Mouse (Mus musculus) midbrain, embryonic 16.5 days (tissue): ENCODE measurements around the gene Fam83b. TPM values are rescaled to one million over a fixed set of nuclear protein-coding genes. Genes with fewer than 3 reads are reported as not detected.

Source experiments
- ATAC-seq: fragments of 200-750 bp; cut with Nextera tagmentation; 2 replicates; pipeline ENCODE4 v1.8.0; 2017; ENCODE audit warnings: moderate TSS enrichment
- H3K27ac ChIP-seq: fragments of 300-500 bp; sonication (generic); 2 replicates; pipeline ENCODE4 v1.5.1; 2014; ENCODE audit warnings: mild to moderate bottlenecking, low read length, mixed read lengths
- H3K27me3 ChIP-seq: fragments of 300-500 bp; sonication (generic); 2 replicates; pipeline ENCODE4 v1.6.1; 2014; ENCODE audit warnings: low read depth, low read length, mixed read lengths; ENCODE audit not compliant: control insufficient read depth, insufficient read depth
- H3K36me3 ChIP-seq: fragments of 300-500 bp; sonication (generic); 2 replicates; pipeline ENCODE4 v1.6.1; 2014; ENCODE audit warnings: mild to moderate bottlenecking, low read length, moderate library complexity, mixed read lengths; ENCODE audit not compliant: control insufficient read depth, insufficient read depth
- H3K4me1 ChIP-seq: fragments of 300-500 bp; sonication (generic); 2 replicates; pipeline ENCODE4 v1.6.1; 2014; ENCODE audit warnings: mild to moderate bottlenecking, low read length, mixed read lengths; ENCODE audit not compliant: control insufficient read depth, insufficient read depth
- H3K4me2 ChIP-seq: fragments of 300-500 bp; sonication (generic); 2 replicates; pipeline ENCODE4 v1.6.1; 2014; ENCODE audit warnings: mild to moderate bottlenecking, low read length, mixed read lengths
- H3K4me3 ChIP-seq: fragments of 300-500 bp; sonication (generic); 2 replicates; pipeline ENCODE4 v1.5.1; 2014; ENCODE audit warnings: low read depth, mild to moderate bottlenecking, low read length, moderate library complexity, mixed read lengths
- H3K9ac ChIP-seq: fragments of 300-500 bp; sonication (generic); 2 replicates; pipeline ENCODE4 v1.6.1; 2014; ENCODE audit warnings: low read depth, low read length, mixed read lengths
- H3K9me3 ChIP-seq: fragments of 300-500 bp; sonication (generic); replicated peaks from 2 replicates; pipeline ENCODE4 v1.6.1; 2014; ENCODE audit warnings: mild to moderate bottlenecking, low read length, mixed read lengths; ENCODE audit not compliant: control insufficient read depth, poor library complexity, severe bottlenecking
- WGBS: fragments of 180-500 bp; shearing (Covaris S2); extraction: QIAGEN DNeasy Blood & Tissue Kit; methylation state at CpG from one replicate; pipeline ENCODE4 v1.1.7; 2014; 5-methylcytosine and 5-hydroxymethylcytosine counted together
- polyA plus RNA-seq: library from polyadenylated mRNA; unstranded; fragments of >200 nt; fragmentation: Nextera tagmentation; extraction: Ambion mirVana; gene quantifications from 2 replicates; pipeline ENCODE4 v1.2.1, GENCODE M21; 2015

Gene Fam83b
- 0.06 and 0.12 TPM in 2 replicates for polyA plus RNA-seq

DNA sequence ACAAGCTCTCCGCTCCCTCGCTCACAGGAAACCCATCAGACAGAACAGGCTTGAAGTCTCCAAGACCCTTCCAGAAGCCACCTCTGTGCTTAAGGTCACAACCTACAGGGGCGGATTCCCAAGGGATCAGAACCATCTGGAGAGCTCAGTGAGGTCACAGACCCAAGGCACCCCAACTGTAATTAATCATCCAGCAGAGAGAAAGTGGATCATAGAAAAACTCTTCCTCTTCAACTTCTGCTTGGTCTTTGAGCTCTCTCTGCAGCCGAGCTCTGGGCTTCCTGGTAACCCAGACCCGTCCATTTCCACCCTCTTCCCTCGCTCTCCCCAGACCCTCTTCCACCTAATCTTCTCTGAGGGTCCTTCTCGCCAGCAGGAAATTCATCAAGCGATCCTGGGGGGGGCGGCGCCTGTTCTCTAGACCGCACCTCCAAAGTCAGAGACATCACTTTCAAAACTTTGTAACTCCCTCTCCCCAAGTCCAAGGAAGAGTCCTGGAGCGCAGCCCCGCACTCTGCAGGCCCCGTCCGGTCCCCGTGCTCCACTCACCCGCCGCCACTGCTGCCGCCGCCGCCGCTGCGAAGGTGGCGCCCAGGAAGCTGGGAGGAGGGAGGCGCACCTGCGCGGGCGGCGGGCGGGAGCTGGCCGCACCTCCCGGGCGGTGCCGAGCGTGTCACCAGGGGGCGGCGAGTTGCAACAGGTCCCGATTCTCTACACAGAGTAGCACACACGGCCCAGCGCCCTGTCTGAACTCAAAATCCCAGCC lies at the start of gene Fam83b:
TSS of gene Fam83b (minus strand) at position 602 of the 766 bp plus-strand sequence.
- Histone ChIP-seq H3K36me3 (no peaks in the 10 kb centered on the region), H3K4me3 (peak within 1 kb of the TSS; percentile 47), H3K9ac (peak within 1 kb of the TSS; percentile 47), H3K9me3 (no peaks in the 10 kb centered on the region), H3K27me3 (peaks cover 3% of the 10 kb centered on the region; the same call in 1 of the 2 replicates), H3K4me2 (peak within 1 kb of the TSS; percentile 94), H3K27ac (no peak within 1 kb of the TSS), H3K4me1 (peaks cover 2% of the 10 kb centered on the region; the same call in 1 of the 2 replicates)
- 7% methylated on average over 32 of the region's 40 CpGs for WGBS
- ATAC-seq, result peak; percentile 74

DNA sequence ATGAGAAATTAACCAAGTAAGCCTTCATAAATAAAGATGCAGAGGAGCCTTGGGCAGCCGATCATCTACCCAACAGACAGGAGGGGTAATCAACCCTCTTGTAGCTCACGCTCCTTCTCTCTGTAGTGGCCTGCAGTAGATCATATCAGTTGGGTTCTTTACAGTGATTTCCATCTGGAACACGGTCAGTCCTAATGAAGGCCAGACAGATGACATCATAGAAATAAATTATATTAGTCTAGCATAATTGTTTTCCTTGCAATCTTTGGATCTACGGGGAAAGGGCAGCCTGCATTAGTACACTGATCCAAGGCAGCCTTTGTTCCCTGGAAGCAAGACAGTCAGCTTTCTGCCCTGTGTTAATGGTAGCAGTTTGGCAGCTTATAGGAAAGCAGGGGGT lies 47.2 kb upstream of the Fam83b start:
- Histone ChIP-seq H3K27ac (no peak overlapping the region), H3K4me1 (no peaks in the 10 kb centered on the region), H3K36me3 (no peaks in the 10 kb centered on the region), H3K4me3 (no peak overlapping the region), H3K9me3 (0 out of 2 replicates have a peak, but pooled peaks cover 2% of the 10 kb centered on the region), H3K4me2 (no peak overlapping the region), H3K27me3 (no peaks in the 10 kb centered on the region), H3K9ac (no peak overlapping the region)
- WGBS, result 76% methylated on average over 4 of the region's 4 CpGs
- no peak for ATAC-seq

DNA sequence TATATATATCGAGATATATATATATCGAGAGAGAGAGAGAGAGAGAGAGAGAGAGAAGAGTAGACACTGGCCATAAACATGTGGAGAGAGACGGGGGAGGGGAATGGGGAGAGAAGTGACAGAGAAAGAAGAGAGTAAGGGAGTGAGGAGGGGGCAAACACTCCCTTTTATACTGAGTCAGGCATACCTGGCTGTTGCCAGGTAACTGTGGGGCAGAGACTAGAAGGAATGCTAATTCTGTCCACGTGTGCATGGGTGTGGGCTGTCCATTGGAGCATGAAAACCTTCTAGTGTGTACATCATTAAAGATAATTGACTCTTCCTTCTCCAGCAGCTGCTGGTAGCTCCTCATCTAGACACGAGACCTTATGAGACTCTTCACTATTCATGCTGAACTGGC lies 36.8 kb upstream of the Fam83b start:
- Histone ChIP-seq H3K27ac (no peak overlapping the region), H3K9ac (no peak overlapping the region), H3K4me3 (no peak overlapping the region), H3K27me3 (no peaks in the 10 kb centered on the region), H3K9me3 (no peaks in the 10 kb centered on the region; the same call in 1 of the 2 replicates), H3K4me1 (no peaks in the 10 kb centered on the region), H3K36me3 (no peaks in the 10 kb centered on the region), H3K4me2 (no peak overlapping the region)
- ATAC-seq, result no peak
- WGBS, result 77% methylated on average over 5 of the region's 5 CpGs

DNA sequence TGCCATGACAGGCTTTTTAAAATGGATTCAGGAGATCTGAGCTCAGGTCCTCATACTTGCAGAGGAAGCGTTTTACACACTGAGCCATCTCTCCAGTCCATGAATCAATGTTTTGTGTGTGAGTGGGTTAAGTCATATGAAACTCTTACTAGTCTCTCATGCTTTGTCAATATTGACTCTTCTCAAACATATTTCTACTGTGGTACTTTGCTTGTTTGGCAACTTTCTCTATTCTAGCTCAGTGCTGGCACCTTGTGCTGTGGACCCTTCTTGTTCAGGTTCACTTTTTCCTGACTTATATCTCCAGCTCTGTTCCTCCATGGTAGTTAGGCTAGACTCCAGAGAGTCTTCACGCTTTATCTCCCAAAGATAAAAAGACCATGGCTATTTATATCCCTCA lies 36.0 kb upstream of the Fam83b start:
- ATAC-seq, result no peak
- no peak overlapping the region for H3K4me2 ChIP-seq
- H3K9me3 ChIP-seq, result no peaks in the 10 kb centered on the region; the same call in 1 of the 2 replicates
- no peak overlapping the region for H3K27ac ChIP-seq
- H3K36me3 ChIP-seq, result no peaks in the 10 kb centered on the region
- H3K9ac ChIP-seq, result no peak overlapping the region
- no peaks in the 10 kb centered on the region for H3K4me1 ChIP-seq
- no peak overlapping the region for H3K4me3 ChIP-seq
- WGBS, result 91% methylated on average over 2 of the region's 2 CpGs
- H3K27me3 ChIP-seq, result no peaks in the 10 kb centered on the region

DNA sequence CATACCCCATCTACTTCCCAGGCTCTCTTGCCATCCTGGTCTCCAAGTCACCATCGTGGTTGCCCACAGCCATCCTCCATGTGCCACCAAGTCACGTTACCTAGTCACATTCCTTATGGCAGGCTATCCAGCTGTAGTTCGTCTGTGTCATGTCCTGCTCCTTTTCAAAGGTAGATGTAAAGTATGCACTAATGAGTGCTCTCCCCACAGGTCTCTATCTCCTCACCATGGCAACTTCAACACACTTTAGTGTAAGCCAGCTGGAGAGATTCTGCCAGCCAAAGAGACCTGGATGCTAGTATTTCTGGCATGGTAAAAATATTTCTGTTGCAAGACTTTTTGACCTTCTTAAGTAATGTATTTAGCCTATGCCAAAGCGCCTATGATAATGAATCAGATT lies 30.5 kb upstream of the Fam83b start:
- WGBS, result 76% methylated on average over 4 of the region's 4 CpGs

DNA sequence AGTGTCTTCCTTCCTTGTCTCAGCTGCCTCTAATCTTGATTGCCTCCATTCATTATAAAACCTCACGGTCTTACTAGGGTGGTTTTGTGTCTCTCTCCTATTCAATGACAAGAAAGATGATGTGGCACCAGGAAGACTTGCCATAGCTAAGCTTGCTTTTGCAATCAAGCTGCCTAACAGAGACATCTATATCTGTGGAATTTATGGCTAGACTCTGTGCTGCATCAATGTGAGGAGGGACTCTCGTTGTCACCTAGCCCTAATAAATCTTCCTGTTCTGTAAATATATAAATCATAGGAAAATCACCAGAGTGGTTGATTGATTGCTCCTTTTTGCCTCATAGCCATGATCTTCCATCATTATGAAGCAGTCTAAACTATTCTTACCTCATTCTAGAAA lies 26.9 kb upstream of the Fam83b start:
- Histone ChIP-seq H3K4me1 (no peaks in the 10 kb centered on the region), H3K9me3 (no peaks in the 10 kb centered on the region), H3K27ac (no peak overlapping the region), H3K4me2 (no peak overlapping the region), H3K27me3 (no peaks in the 10 kb centered on the region), H3K4me3 (no peak overlapping the region), H3K36me3 (no peaks in the 10 kb centered on the region), H3K9ac (no peak overlapping the region)
- no peak for ATAC-seq
- WGBS, result 70% methylated on average over 2 of the region's 2 CpGs

More for the DNA sequence above, 30.5 kb upstream of the Fam83b start:
- ATAC-seq, result no peak
- H3K27ac ChIP-seq, result no peak overlapping the region
- H3K36me3 ChIP-seq, result no peaks in the 10 kb centered on the region
- no peak overlapping the region for H3K9ac ChIP-seq
- no peaks in the 10 kb centered on the region for H3K4me1 ChIP-seq
- H3K27me3 ChIP-seq, result no peaks in the 10 kb centered on the region
- H3K4me3 ChIP-seq, result no peak overlapping the region
- H3K4me2 ChIP-seq, result no peak overlapping the region
- H3K9me3 ChIP-seq, result no peaks in the 10 kb centered on the region

DNA sequence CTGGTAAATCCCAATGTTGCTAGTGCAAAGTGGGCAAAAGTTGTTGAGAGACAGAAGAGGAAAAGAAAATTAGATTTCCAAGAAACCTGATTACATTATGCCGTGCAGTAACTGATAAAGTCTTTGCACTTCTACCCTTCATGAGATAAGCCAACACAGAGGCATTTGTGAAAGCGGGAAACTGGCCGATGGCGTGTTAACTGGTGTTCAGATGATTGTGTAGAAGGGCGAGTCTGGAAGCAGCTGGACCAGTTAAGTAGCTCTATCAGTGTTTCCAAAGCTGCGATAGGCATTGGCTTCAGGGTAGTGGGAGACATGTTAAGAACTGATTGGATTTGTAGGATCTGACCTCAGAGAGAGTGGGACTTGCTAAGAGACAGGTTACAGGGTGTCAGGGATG lies 17.0 kb upstream of the Fam83b start:
- Histone ChIP-seq H3K9me3 (no peaks in the 10 kb centered on the region), H3K27me3 (no peaks in the 10 kb centered on the region), H3K4me3 (no peak overlapping the region), H3K4me2 (no peak overlapping the region), H3K27ac (no peak overlapping the region), H3K36me3 (no peaks in the 10 kb centered on the region), H3K4me1 (no peaks in the 10 kb centered on the region), H3K9ac (no peak overlapping the region)
- ATAC-seq, result no peak
- WGBS, result 92% methylated on average over 6 of the region's 6 CpGs

DNA sequence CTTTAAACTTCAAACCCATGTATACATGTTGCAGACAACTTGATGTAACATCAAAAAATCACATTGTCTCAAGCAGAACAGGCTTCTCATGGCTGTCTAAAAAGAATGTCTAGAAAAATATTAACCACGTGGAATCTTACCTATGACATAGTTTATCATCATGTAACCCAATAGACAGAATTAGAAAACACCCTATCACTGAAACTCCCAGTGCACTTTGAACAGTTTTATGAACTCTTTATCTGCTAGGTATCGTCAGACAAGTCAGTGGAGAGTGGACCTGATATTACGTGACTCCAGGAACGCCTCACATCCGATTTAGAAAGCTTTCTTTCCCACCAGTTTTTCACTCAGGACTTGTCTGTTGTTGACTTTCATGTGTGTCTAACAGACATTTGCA lies 15.1 kb upstream of the Fam83b start:
- Histone ChIP-seq H3K4me2 (no peak overlapping the region), H3K27me3 (no peaks in the 10 kb centered on the region), H3K4me1 (no peaks in the 10 kb centered on the region), H3K4me3 (no peak overlapping the region), H3K27ac (no peak overlapping the region), H3K9ac (no peak overlapping the region), H3K36me3 (no peaks in the 10 kb centered on the region), H3K9me3 (no peaks in the 10 kb centered on the region)
- WGBS, result 89% methylated on average over 5 of the region's 5 CpGs
- no peak for ATAC-seq

DNA sequence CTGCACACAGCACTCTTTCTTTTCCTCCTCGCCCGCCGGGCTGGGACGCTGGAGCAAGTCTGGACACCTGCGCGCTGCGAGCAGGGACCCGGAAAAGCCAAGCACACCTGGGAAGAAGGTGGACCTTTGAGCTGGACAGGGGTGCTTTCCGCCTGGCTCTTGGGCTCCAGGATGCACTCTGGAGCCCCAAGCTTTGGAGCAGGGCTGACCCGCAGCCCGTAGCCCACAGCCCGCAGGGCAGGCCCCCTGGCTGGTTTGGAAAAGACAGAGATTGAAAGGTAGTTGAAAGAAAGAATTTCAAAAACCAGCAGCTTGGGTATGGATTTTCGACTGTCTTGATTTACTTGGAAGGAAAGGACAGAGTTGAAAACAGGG lies 352 bp upstream of the Fam83b start:
- H3K4me1 ChIP-seq, result peaks cover 2% of the 10 kb centered on the region; the same call in 1 of the 2 replicates
- peak; percentile 47 for ATAC-seq
- peak overlapping the region; percentile 47 for H3K4me3 ChIP-seq
- peaks cover 3% of the 10 kb centered on the region; the same call in 1 of the 2 replicates for H3K27me3 ChIP-seq
- no peak overlapping the region for H3K27ac ChIP-seq
- H3K9me3 ChIP-seq, result no peaks in the 10 kb centered on the region
- peak overlapping the region; percentile 47 for H3K9ac ChIP-seq
- no peaks in the 10 kb centered on the region for H3K36me3 ChIP-seq
- H3K4me2 ChIP-seq, result peak overlapping the region; percentile 94
- 4% methylated on average over 12 of the region's 13 CpGs for WGBS
